Mouse (Mus musculus): ENCODE results near the gene Usp28.

- TF ChIP-seq POU5F1 (IDR thresholded peaks at IDR 0.05; ENCODE audit: borderline replicate concordance, low read length) = no peak
- peak; percentile 10; the same call in 1 of the 2 replicates for TF ChIP-seq CTCF (conservative IDR thresholded peaks at IDR 0.05; ENCODE audit: low read length)
- no peak for TF ChIP-seq NANOG (IDR thresholded peaks at IDR 0.05; ENCODE audit: borderline replicate concordance, low read length)
These were observed 10.6 kb downstream of the Usp28 start for GRCm38 (mm10) chr9:48995735-48996134.

Data from E14TG2a.4 (cell line).